Mouse (Mus musculus): ENCODE measurements around the gene Mon1a. TPM values are rescaled to one million over a fixed set of nuclear protein-coding genes. Genes with fewer than 3 reads are reported as not detected.

The Mon1a gene
- total RNA-seq, 2 experiments from 2014 or later: 10.8 to 11.1 TPM

GRCm38 (mm10) chr9:107907801-107908120, 19.8 kb downstream of the Mon1a start:
- no peak for DNase-seq (ENCODE audit: low spot score)

- peak; percentile 61 for DNase-seq (ENCODE audit: low spot score)
These were observed 20.6 kb downstream of the Mon1a start for GRCm38 (mm10) chr9:107908410-107909158.

- DNase-seq (ENCODE audit: low spot score): no peak
These were observed 22.2 kb downstream of the Mon1a start for GRCm38 (mm10) chr9:107910025-107910769.

DNA sequence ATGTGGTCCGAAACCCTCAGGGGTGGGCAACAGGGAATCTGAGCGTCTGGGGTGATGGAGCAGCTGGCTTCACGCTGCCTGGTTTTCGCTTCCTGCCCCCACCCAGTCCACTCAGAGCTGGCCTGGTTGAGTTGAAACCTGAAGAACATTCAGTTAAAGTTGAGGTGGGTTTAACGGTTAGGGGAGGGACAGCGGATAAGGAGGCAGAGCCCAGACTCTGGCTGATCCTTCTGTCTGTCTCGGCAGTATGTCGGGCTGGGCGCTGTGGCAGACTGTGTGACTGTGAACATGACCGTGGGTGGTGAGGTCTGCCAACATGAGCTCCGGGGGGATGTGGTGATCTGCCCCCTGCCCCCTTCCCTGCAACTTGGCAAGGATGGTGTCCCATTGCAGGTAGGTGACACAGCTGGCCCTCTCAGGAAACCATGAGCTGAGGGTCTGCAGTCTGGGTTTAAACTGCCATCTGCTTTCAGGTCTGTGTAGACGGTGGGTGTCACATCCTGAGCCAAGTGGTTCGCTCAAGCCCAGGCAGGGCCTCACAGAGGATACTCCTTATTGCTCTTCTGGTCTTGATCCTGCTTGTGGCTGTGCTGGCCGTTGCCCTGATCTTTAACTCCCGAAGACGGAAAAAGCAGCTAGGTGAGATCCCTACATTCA, 26.9 kb downstream of the Mon1a start:
- no peak for DNase-seq (ENCODE audit: low spot score)

DNA sequence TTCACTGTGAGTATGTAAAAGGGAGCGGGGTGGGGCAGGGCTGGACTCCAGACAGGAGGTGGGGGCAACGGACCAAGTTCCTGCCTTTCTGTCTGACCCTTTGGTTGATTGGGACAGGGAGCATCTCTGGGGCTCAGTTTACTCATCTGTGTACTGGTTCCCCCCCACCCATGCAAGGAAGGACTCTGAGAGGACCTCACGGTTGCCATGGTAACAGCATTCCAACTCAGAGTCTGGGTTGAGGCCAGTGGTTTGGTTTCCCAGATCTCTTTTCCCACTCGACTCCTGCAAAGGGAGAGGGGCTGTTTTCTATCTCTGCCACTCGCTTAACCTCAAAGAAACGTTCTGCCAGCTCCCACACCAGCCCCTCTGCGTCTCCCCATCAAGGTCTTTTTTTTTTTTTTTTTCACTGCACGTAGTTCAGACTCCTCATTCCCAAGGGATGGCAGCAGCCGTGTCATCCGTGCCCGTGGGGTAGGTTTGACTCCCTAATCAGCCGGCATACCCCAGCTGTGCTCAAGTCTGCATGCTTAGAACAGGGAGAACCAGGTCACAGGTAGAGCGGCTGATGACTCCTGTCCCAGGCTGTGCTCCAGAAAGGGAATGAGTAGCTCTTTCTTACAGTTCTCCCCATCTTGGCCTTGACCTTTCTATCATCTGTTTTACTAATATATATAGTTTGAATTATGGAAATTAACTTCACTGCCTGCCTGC, 30.1 kb downstream of the Mon1a start:
- DNase-seq (ENCODE audit: low spot score): no peak

- DNase-seq (ENCODE audit: low spot score): no peak
These were observed 30.9 kb downstream of the Mon1a start for GRCm38 (mm10) chr9:107918884-107919283.

DNA sequence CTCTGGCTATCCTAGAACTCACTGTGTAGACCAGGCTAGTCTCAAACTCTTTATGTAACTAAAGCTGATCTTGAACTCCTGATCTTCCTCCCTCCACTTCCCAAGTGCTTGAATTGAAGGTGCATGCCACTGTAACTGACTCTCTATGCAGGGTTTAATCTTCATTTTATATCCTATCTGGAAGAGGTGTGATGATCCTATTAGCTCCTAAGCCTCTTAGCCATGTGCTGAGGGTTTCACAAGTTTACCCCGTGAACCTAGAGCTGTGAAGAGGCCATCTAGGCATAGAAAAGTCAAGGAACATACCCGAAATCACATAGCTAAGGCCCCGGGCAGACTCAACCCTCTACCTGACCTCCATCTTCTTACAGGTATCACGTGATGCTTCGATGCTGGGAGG, 31.5 kb downstream of the Mon1a start:
- DNase-seq (ENCODE audit: low spot score): no peak

DNA sequence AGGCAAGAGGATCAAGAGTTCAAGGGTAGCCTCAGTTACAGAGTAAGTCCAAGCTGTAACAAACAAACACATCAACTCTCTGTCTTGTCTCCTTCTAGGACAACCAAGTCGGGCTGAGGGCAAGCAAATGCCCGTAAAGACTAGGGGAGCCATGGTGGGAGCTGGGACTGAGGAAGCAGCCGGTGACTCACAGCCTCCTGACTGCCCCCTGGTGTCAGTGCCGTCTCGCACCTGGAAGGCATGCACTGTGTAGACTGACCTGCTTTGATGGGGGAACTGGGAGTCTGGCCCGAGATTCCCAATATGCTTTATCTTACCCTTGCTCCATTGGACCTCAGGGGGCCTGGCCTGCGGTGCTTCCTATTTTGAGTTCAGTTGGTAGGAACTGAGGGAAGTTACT, 35.1 kb downstream of the Mon1a start:
- DNase-seq (ENCODE audit: low spot score): peak; percentile 20

- DNase-seq (ENCODE audit: low spot score): peak; percentile 60
These were observed 36.0 kb downstream of the Mon1a start for GRCm38 (mm10) chr9:107923956-107924355.

DNA sequence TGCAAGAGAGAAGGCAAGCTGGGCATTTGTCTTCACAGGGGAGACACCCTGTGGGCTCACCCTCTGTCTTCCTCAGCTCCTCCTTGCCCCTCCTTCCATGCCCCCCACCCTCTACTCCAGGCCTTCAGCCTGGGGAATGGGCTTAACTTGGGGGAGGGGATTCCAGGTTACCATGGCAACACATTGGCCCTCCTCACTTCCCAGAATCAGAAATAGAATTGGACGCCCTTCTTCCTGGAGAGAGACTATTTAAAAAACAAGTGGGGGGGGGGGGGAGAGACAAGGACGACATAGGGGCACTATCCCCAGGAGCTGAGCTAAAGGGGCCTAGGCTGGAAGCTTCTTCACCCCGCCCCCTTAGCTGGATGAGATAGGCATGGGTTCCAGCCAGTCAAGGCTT, 37.3 kb downstream of the Mon1a start:
- no peak for DNase-seq (ENCODE audit: low spot score)

GRCm38 (mm10) chr9:107926920-107927420, 39.0 kb downstream of the Mon1a start:
- no peak for DNase-seq (ENCODE audit: low spot score)

DNA sequence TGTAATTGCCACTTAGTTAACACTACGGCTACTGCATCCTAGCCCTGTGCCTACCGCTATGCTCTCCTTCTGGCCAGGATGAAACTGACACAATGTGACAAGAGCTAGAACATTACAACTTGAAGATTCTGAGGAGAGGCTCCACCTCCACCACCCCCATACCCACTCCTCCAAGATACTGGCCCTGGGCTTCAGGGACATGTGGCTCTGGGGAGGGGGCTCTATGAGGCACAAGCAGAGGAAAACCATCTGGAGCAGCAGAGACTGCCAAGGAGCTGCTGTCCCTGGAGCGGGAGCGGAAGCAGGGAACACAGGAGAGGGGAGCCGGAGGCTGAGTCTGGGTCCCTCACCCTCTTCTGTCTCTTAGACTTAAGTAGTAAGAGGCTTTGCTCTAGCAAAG, 39.8 kb downstream of the Mon1a start:
- DNase-seq (ENCODE audit: low spot score): no peak

- DNase-seq (ENCODE audit: low spot score): no peak
These were observed 40.2 kb downstream of the Mon1a start, which contains the start of gene Actl11 for GRCm38 (mm10) chr9:107928169-107928568. TSS of gene Actl11 (plus strand) at chr9:107928469.

- DNase-seq (ENCODE audit: low spot score): no peak
These were observed 44.3 kb downstream of the Mon1a start for GRCm38 (mm10) chr9:107932221-107932620.

GRCm38 (mm10) chr9:107934146-107934545, 46.2 kb downstream of the Mon1a start:
- DNase-seq (ENCODE audit: low spot score): no peak

DNA sequence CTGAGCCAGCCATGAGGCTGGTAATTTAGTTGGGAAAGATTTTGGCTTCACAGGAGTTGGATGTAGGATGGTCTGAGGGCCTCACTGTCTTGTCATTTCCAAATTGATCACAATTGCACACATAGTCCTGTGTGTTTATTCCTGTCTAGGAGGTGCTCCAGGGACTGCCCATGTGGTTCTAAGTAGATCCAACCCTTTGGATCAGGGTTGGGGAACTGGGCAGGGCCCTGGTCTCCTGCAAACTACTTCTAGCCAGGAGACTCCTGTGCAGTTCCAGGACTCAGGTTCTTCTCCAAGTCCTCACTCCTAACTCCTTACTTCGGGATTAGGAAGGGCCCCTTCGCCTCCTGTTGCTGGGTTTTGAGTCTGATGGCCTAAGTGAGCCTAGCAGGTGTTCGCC, 47.4 kb downstream of the Mon1a start, which contains the start of gene Camkv:
Gene Camkv, plus strand, starts transcription at position 301 of the 400 bp plus-strand sequence.
- no peak for DNase-seq (ENCODE audit: low spot score)

GRCm38 (mm10) chr9:107935790-107936214, 47.9 kb downstream of the Mon1a start:
- no peak for DNase-seq (ENCODE audit: low spot score)

- DNase-seq (ENCODE audit: low spot score): no peak
These were observed 48.4 kb downstream of the Mon1a start for GRCm38 (mm10) chr9:107936215-107936822.

GRCm38 (mm10) chr9:107936831-107937230, 48.9 kb downstream of the Mon1a start:
- no peak for DNase-seq (ENCODE audit: low spot score)

GRCm38 (mm10) chr9:107947241-107948194, 59.6 kb downstream of the Mon1a start:
- peak; percentile 51 for DNase-seq (ENCODE audit: low spot score)
